Mouse (Mus musculus): ENCODE data around the gene Capza1.
"Not testable (repeated sequence)": the region's sequence is repeated elsewhere in the genome, so short reads cannot be mapped to it uniquely, and the experiment has no call there.

GRCm38 (mm10) chr3:104866674-104867073, 2.4 kb upstream of the Capza1 start:
- not testable (repeated sequence) for TF ChIP-seq CTCF (IDR thresholded peaks at IDR 0.05; ENCODE audit: borderline replicate concordance, insufficient read depth, low read depth, low read length); POLR2A (IDR thresholded peaks at IDR 0.05; ENCODE audit: borderline replicate concordance, insufficient read depth, low read length)
